In genomic region chr14:31269456-31270100, GRCm38 (mm10) we compare ENCODE assay signal across 9 mouse cellular contexts. TPM values are rescaled to one million over a fixed set of nuclear protein-coding genes. Genes with fewer than 3 reads are reported as not detected.
DNase-seq lines count a peak whose midpoint lies in the region; ATAC-seq and TF ChIP-seq lines count a peak whose summit lies in the region.
"Had no signal": no experiment of that assay in that cellular context is flagged by ENCODE, and none has a peak within 500 bp of the region (broad histone marks: within the 10 kb centered on the region; RNA-seq: fewer than 3 reads in every experiment).

No protein-coding gene starts in this region.

- no peak for TF ChIP-seq CTCF in gastrocnemius, adult 2 months (IDR thresholded peaks at IDR 0.05)

- peak overlapping the region; percentile 33; the same call in 1 of the 2 replicates for H3K9ac ChIP-seq in hindbrain, embryonic 12.5 days

- H3K27ac ChIP-seq in gastrocnemius, adult 2 months = no peak overlapping the region
- peak overlapping the region; percentile 25; the same call in 1 of the 2 replicates for H3K27ac ChIP-seq in hindbrain, embryonic 12.5 days

- peak overlapping the region; percentile 51 for H3K4me3 ChIP-seq in gastrocnemius, adult 2 months
- H3K4me3 ChIP-seq in hindbrain, embryonic 12.5 days = peak overlapping the region; percentile 18

- intact Hi-C loops in gastrocnemius, adult 2 months (cut with DNase I) = loop anchor here (5.0 kb wide), 1 partner anchor 63 kb away; no protein-coding TSS in a partner anchor
- intact Hi-C loops in left cerebral cortex, postnatal 14 days (cut with DNase I) = loop anchor here (5.0 kb wide), 1 partner anchor 53 kb away; the partner anchor contains the start of gene Dnah1

- H3K9me3 ChIP-seq in hindbrain, embryonic 12.5 days (replicated peaks) = no peaks in the 10 kb centered on the region

- peaks cover 7% of the 10 kb centered on the region; the same call in 1 of the 2 replicates for H3K27me3 ChIP-seq in hindbrain, embryonic 12.5 days
- H3K27me3 ChIP-seq: CH12.LX had no signal

- peak; percentile 53 for ATAC-seq in hindbrain, embryonic 12.5 days (ENCODE audit: low FRiP score)
- peak; percentile 72 for ATAC-seq in megakaryocyte progenitor cell, adult 5-6 weeks (replicated peaks; ENCODE audit: poor library complexity)
- no peak for ATAC-seq in cerebellum, adult (ENCODE audit: insufficient number of reproducible peaks, low FRiP score, low TSS enrichment)

- WGBS in hindbrain, embryonic 12.5 days = 13% methylated on average over 28 of the region's 28 CpGs

- H3K4me2 ChIP-seq in hindbrain, embryonic 12.5 days (replicated peaks) = peak overlapping the region; percentile 47

- DNase-seq in gastrocnemius, adult 2 months = peak; percentile 31
- no peak for DNase-seq in gastrocnemius, adult 8-10 months (ENCODE audit: low spot score in 2 of 2)
- peak; percentile 56 for DNase-seq in embryo, embryonic 11.5 days (ENCODE audit: low read depth, low spot score)
- DNase-seq in left cerebral cortex, postnatal 14 days (ENCODE audit: low spot score in 2 of 2) = peak; percentile 41 to 53
- DNase-seq in right cerebral cortex, postnatal 4 days = peak; percentile 44

- H3K36me3 ChIP-seq in hindbrain, embryonic 12.5 days = 0 out of 2 replicates have a peak, but pooled peaks cover 3% of the 10 kb centered on the region

- H3K4me1 ChIP-seq in hindbrain, embryonic 12.5 days = peaks cover 22% of the 10 kb centered on the region

RNA-seq across cellular contexts. Expression of gene Bap1, which starts 18.3 kb away (rescaled TPM):
- total RNA-seq in gastrocnemius, adult 2 months (2021) = 10 to 100 TPM; 46.7 to 48.0 TPM
- total RNA-seq in gastrocnemius, adult 8-10 months (2022) = 10 to 100 TPM; 46.3 to 57.2 (median 48.7) TPM
- 110 and 112 TPM in 2 replicates for polyA plus RNA-seq in hindbrain, embryonic 12.5 days (2016; fragmentation: Nextera tagmentation; extraction: Ambion mirVana)
- 100 to 1,000 TPM; 132 to 133 TPM for total RNA-seq in left cerebral cortex, postnatal 14 days (2021)
- total RNA-seq in megakaryocyte progenitor cell, adult 5-6 weeks (2015) = 24.9 and 27.2 TPM in 2 replicates
- 36.3 and 46.4 TPM in 2 replicates for total RNA-seq in megakaryocyte progenitor cell, adult 5-6 weeks (2017)

RNA-seq across cellular contexts. Expression of gene Phf7, which starts 18.5 kb away (rescaled TPM):
- 1 to 10 TPM; 7.3 to 8.9 TPM for total RNA-seq in gastrocnemius, adult 2 months (2021)
- total RNA-seq in gastrocnemius, adult 8-10 months (2022) = 10 to 100 TPM; 11.2 to 11.7 (median 11.6) TPM
- polyA plus RNA-seq in hindbrain, embryonic 12.5 days (2016; fragmentation: Nextera tagmentation; extraction: Ambion mirVana) = 12.4 TPM in 2 replicates
- total RNA-seq in left cerebral cortex, postnatal 14 days (2021) = 1 to 10 TPM; 3.5 to 4.2 TPM
- 14.9 and 16.4 TPM in 2 replicates for total RNA-seq in megakaryocyte progenitor cell, adult 5-6 weeks (2015)
- total RNA-seq in megakaryocyte progenitor cell, adult 5-6 weeks (2017) = 9.0 and 11.4 TPM in 2 replicates

RNA-seq across cellular contexts. Expression of gene Sema3g, which starts 51.9 kb away (rescaled TPM):
- 1 to 10 TPM; 7.0 to 8.3 TPM for total RNA-seq in gastrocnemius, adult 2 months (2021)
- 1 to 10 TPM; 3.8 to 4.9 (median 4.5) TPM for total RNA-seq in gastrocnemius, adult 8-10 months (2022)
- polyA plus RNA-seq in hindbrain, embryonic 12.5 days (2016; fragmentation: Nextera tagmentation; extraction: Ambion mirVana) = 0.79 and 1.2 TPM in 2 replicates
- total RNA-seq in left cerebral cortex, postnatal 14 days (2021) = 1 to 10 TPM; 4.8 to 5.8 TPM
- total RNA-seq in megakaryocyte progenitor cell, adult 5-6 weeks (2015) = 0.02 TPM in 1 of 2 replicates, not detected in the other
- 0.04 TPM in 1 of 2 replicates, not detected in the other for total RNA-seq in megakaryocyte progenitor cell, adult 5-6 weeks (2017)

RNA-seq across cellular contexts. Expression of gene Nisch, which starts 52.8 kb away (rescaled TPM):
- 10 to 100 TPM; 60.8 to 70.3 TPM for total RNA-seq in gastrocnemius, adult 2 months (2021)
- 10 to 100 TPM; 49.1 to 60.3 (median 53.8) TPM for total RNA-seq in gastrocnemius, adult 8-10 months (2022)
- 464 and 474 TPM in 2 replicates for polyA plus RNA-seq in hindbrain, embryonic 12.5 days (2016; fragmentation: Nextera tagmentation; extraction: Ambion mirVana)
- 100 to 1,000 TPM; 393 to 408 TPM for total RNA-seq in left cerebral cortex, postnatal 14 days (2021)
- 94.2 and 113 TPM in 2 replicates for total RNA-seq in megakaryocyte progenitor cell, adult 5-6 weeks (2015)
- total RNA-seq in megakaryocyte progenitor cell, adult 5-6 weeks (2017) = 69.7 and 88.2 TPM in 2 replicates

RNA-seq across cellular contexts. Expression of gene Dnah1, which starts 54.1 kb away (rescaled TPM):
- under 1 TPM; 0.03 to 0.08 TPM for total RNA-seq in gastrocnemius, adult 2 months (2021)
- total RNA-seq in gastrocnemius, adult 8-10 months (2022) = under 1 TPM in 2 of 4 experiments, not detected in 2; 0.05 to 0.11 TPM
- polyA plus RNA-seq in hindbrain, embryonic 12.5 days (2016; fragmentation: Nextera tagmentation; extraction: Ambion mirVana) = 6.4 and 6.5 TPM in 2 replicates
- total RNA-seq in left cerebral cortex, postnatal 14 days (2021) = 1 to 10 TPM; 2.0 to 3.0 TPM
- 0.12 and 0.27 TPM in 2 replicates for total RNA-seq in megakaryocyte progenitor cell, adult 5-6 weeks (2015)
- 0.04 and 0.07 TPM in 2 replicates for total RNA-seq in megakaryocyte progenitor cell, adult 5-6 weeks (2017)

Comparison
In these comparisons a context has a peak if more than half of its experiments do, and no peak if none do; other contexts are left out.
1. DNase-seq: peak in gastrocnemius, adult 2 months (single experiment), embryo, embryonic 11.5 days (single experiment), left cerebral cortex, postnatal 14 days (2 of 2) and right cerebral cortex, postnatal 4 days (single experiment); none in gastrocnemius, adult 8-10 months (0 of 2).
2. RNA of gene Sema3g, which starts 51.9 kb away (total RNA-seq): 7.0 to 8.3 TPM in gastrocnemius, adult 2 months, 4.8 to 5.8 TPM in left cerebral cortex, postnatal 14 days and 3.8 to 4.9 TPM in gastrocnemius, adult 8-10 months; 0.02 to 0.04 TPM in megakaryocyte progenitor cell, adult 5-6 weeks; every median in the first group is over 4 times any median in the second.